Mouse (Mus musculus) midbrain, embryonic 10.5 days (tissue): ENCODE measurements around the gene Rhbg. TPM values are rescaled to one million over a fixed set of nuclear protein-coding genes. Genes with fewer than 3 reads are reported as not detected.
A peak's percentile ranks its signal among the peaks of the same experiment; 100 is the strongest.

Experiments
- DNase-seq: peaks from one replicate; pipeline ENCODE4 v3.0.0-alpha.2; 2017; ENCODE audit warnings: low spot score
- H3K27ac ChIP-seq: fragments of 300-500 bp; sonication (generic); replicated peaks from 2 replicates; pipeline ENCODE4 v1.5.1; 2016; ENCODE audit warnings: mild to moderate bottlenecking
- H3K27me3 ChIP-seq: fragments of 300-500 bp; sonication (generic); 2 replicates; pipeline ENCODE4 v1.6.1; 2016; ENCODE audit warnings: low read depth, mild to moderate bottlenecking; ENCODE audit not compliant: poor library complexity, severe bottlenecking
- H3K36me3 ChIP-seq: fragments of 300-500 bp; sonication (generic); 2 replicates; pipeline ENCODE4 v1.6.1; 2016; ENCODE audit warnings: mild to moderate bottlenecking, moderate library complexity
- H3K4me1 ChIP-seq: fragments of 300-500 bp; sonication (generic); 2 replicates; pipeline ENCODE4 v1.6.1; 2016
- H3K4me3 ChIP-seq: fragments of 300-500 bp; sonication (generic); 2 replicates; pipeline ENCODE4 v1.5.1; 2016; ENCODE audit warnings: mild to moderate bottlenecking, moderate library complexity
- H3K9me3 ChIP-seq: fragments of 300-500 bp; sonication (generic); replicated peaks from 2 replicates; pipeline ENCODE4 v1.6.1; 2016; ENCODE audit warnings: mild to moderate bottlenecking
- WGBS: fragments of 180-500 bp; shearing (Covaris S2); methylation state at CpG from one replicate; pipeline ENCODE4 v1.1.7; 2016; 5-methylcytosine and 5-hydroxymethylcytosine counted together
- polyA plus RNA-seq: library from polyadenylated mRNA; unstranded; fragments of >200 nt; fragmentation: Nextera tagmentation; extraction: Ambion mirVana; gene quantifications from 2 replicates; pipeline ENCODE4 v1.2.1, GENCODE M21; 2016

Rhbg gene
- polyA plus RNA-seq, 1 experiment from 2014 or later, result not detected

DNA sequence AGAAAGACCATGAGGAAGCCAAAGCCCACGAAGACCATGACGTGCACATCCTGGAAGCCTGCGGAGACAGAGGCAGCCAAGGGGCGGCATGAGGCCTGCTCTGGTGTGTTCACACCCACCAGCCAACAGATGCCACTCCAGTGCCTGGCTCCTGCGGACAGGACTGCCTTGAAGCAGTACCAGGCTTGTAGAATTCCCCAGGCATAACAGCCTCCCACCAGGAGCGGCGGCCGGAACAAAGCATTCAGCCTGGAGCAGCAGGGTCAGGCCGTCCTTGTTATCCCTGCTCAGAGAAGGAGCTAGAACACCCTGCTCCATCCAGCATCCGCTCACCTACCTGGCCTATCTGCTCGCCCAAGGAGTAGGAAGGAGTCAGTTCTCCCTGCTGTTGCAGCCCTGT lies 6.1 kb downstream of the Rhbg start:
- no peaks in the 10 kb centered on the region for H3K9me3 ChIP-seq
- H3K27ac ChIP-seq, result 0 out of 2 replicates have a peak overlapping the region, but pooled peaks have one; percentile 23
- H3K4me1 ChIP-seq, result peaks cover 5% of the 10 kb centered on the region; the same call in 1 of the 2 replicates
- WGBS, result 70% methylated on average over 11 of the region's 11 CpGs
- H3K4me3 ChIP-seq, result no peak overlapping the region
- DNase-seq, result no peak
- H3K36me3 ChIP-seq, result no peaks in the 10 kb centered on the region
- H3K27me3 ChIP-seq, result peaks cover 80% of the 10 kb centered on the region

DNA sequence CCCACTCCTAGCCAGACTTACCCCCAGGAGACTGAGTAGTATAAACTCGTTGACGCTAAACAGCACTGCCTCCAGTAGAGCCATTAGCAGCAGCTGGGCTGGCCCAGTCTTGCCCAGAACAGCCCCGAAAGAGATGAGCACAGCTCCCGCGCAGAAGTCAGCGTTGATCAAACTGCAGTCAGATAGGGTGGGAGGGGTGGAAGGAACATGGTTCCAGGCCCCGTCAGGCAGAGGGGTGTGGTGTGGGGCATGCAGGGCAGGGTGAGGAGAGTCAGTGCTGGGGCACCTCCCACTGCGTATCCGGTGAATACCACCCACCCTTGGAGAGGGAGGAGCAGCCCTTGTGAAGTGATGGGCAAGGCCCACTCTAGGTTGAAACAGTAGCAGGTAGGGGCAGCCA lies 6.8 kb downstream of the Rhbg start:
- Histone ChIP-seq H3K4me3 (no peak overlapping the region), H3K9me3 (no peaks in the 10 kb centered on the region), H3K27me3 (peaks cover 80% of the 10 kb centered on the region), H3K36me3 (no peaks in the 10 kb centered on the region), H3K4me1 (peaks cover 13% of the 10 kb centered on the region; the same call in 1 of the 2 replicates), H3K27ac (no peak overlapping the region)
- WGBS, result 75% methylated on average over 9 of the region's 9 CpGs
- no peak for DNase-seq

DNA sequence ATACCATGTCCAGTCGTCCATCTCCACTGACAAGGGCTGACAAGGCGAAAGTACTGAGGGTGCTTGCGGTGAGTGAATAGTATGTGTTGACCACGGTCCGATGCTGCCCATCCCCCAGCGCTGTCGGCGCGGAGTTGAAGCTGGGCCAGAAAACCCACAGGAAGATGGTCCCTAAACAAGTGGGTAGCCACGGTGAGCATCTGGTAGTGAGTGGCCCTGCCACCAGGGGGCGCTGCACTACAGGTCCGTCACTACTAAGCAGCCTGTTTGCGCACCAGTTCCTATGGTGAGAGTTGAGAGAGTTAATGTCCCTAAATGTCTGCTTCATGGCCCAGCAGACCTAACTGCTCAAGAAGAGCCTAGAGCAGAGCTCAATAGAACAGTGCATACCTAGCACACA lies 8.7 kb downstream of the Rhbg start:
- Histone ChIP-seq H3K9me3 (no peaks in the 10 kb centered on the region), H3K36me3 (no peaks in the 10 kb centered on the region), H3K4me3 (no peak overlapping the region), H3K27me3 (peaks cover 83% of the 10 kb centered on the region), H3K27ac (no peak overlapping the region), H3K4me1 (peaks cover 28% of the 10 kb centered on the region)
- DNase-seq, result peak; percentile 74
- 24% methylated on average over 13 of the region's 13 CpGs for whole genome bisulfite sequencing

DNA sequence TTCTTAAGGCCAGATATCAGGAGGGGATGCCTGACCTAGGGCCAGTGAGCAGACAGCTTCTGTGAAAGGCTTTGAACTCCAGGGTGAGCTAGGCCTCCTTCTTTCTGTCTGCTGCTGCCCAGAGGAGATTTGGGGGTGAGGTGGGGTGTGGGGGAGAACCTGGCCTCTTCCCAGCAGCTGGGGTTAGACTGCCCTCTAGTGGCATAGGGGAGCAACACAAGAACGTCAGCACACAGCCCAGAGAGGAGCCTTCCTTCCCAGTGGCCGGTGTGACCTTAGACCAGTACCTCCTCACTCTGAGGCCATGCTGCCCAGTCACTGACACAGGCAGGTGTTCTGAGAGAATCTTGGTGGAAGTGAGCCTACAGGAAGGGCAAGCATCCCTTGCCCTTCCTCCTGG lies 10.4 kb downstream of the Rhbg start:
- no peaks in the 10 kb centered on the region for H3K36me3 ChIP-seq
- peaks cover 100% of the 10 kb centered on the region for H3K27me3 ChIP-seq
- H3K4me3 ChIP-seq, result no peak overlapping the region
- H3K27ac ChIP-seq, result no peak overlapping the region
- 7% methylated on average over 2 of the region's 2 CpGs for WGBS
- peaks cover 42% of the 10 kb centered on the region for H3K4me1 ChIP-seq
- H3K9me3 ChIP-seq, result no peaks in the 10 kb centered on the region
- peak; percentile 69 for DNase-seq

DNA sequence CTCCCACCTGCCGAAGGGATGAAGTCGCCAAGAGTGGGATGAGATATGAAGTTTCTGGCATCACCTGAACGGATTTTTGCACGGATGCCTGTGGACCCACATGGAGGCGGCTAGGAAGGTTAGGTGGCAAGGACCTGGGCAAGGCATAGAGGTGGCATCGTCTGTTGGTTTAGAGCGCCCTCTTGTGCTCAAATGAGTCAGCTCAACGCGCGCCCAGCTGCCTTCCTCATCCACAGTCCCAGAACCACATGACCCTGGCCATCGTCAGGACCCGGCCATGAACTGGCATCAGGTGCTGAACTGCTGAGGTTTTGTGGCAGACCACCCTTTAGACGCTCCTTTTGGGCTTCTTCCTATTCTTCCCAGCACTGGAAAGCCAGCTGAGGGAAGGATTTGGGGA lies 12.0 kb downstream of the Rhbg start:
- Histone ChIP-seq H3K4me1 (peaks cover 53% of the 10 kb centered on the region), H3K36me3 (no peaks in the 10 kb centered on the region), H3K27me3 (peaks cover 100% of the 10 kb centered on the region), H3K4me3 (no peak overlapping the region), H3K9me3 (no peaks in the 10 kb centered on the region), H3K27ac (no peak overlapping the region)
- 2% methylated on average over 13 of the region's 13 CpGs for WGBS
- DNase-seq, result peak; percentile 81

DNA sequence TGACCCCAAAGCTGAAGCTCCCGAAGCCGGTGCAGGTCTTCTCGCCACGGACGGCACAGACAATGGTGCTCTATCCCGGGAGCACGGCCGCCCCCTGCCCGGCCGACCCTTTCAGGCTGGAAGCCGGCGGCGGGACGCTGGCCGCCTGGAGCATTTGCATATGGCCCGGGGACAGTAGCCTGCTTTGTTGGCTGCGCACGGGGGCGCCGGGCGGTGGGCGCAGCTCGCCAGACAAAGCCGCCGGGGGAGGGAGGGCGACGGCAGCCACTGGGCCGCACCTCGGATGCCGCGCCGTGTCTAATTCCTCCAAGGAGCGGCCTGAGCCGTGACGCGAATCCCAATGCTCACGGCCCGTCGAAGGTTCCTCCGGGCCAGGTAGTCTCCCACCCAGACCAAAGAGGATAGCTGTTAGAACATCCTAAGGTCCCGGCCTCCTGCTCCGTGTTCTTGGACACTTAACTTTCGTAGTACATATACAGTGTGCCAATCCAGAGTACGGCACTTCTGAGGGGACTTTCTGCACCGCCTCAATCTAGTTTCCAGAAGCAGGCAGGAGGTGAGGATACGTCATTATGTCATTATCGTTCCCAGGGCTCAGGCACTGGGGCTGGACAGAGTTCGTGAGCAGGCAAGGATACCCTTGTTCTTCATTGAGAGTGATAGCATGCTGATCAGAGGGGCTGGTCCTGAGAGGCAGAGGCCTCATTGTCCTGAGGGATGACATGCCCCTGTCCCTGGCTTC lies 13.3 kb downstream of the Rhbg start:
- peak; percentile 59 for DNase-seq
- H3K27me3 ChIP-seq, result peaks cover 100% of the 10 kb centered on the region

DNA sequence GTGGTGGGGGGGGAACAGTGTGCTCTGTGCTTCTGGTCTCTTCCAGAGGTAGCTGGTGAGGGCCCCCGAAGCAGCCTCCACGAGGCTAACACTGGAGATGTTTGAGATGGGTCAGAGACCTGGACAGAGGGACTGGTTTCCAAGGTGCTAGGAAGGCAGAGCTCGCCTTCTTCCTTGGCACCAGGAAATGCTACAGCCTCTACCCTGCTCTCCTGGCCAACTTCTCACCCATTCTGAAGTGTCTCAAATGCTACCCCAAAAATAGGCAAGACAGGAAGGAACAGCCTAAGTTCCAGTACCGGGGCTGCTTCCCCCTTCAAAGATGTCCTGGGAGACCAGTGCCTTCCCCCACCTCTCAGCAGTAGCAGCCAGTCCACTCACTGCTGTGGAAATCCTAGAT lies 15.1 kb downstream of the Rhbg start:
- DNase-seq, result no peak
- Histone ChIP-seq H3K36me3 (no peaks in the 10 kb centered on the region), H3K9me3 (no peaks in the 10 kb centered on the region), H3K27ac (no peak overlapping the region), H3K4me3 (no peak overlapping the region), H3K4me1 (peaks cover 80% of the 10 kb centered on the region), H3K27me3 (peaks cover 100% of the 10 kb centered on the region)
- WGBS, result 59% methylated on average over 4 of the region's 4 CpGs

More for the DNA sequence above, 13.3 kb downstream of the Rhbg start:
- no peaks in the 10 kb centered on the region for H3K36me3 ChIP-seq
- H3K27ac ChIP-seq, result peak overlapping the region; percentile 69; the same call in 1 of the 2 replicates
- H3K4me1 ChIP-seq, result peaks cover 66% of the 10 kb centered on the region
- H3K9me3 ChIP-seq, result no peaks in the 10 kb centered on the region
- peak overlapping the region; percentile 43 for H3K4me3 ChIP-seq
- 2% methylated on average over 48 of the region's 48 CpGs for WGBS

DNA sequence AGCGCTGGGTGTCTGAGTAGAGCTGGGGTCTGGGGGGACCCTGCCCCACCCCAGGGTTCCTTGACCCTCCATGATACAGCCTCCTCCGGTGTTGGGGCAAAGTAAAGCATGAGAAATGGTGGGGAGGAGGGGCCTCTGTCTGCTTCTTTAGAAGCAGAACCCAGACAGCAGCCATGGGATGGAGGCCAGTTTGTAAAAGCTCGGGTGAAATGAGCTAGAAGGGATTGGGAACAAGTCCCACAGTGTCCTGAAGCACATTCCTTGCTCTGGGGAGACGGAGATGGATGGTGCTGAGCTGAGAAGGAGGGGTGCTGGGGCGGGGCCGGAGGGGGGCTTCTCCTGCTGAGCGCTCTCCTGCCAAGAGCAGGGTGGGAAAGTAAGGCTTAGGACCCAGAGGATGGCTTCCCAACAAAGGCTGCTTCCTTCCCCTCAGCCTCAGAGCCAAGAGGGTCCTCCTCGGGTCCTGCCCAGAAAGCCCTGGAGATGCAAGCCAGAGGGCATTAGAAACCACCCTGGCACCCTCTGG lies 15.6 kb downstream of the Rhbg start:
- DNase-seq, result no peak
- peaks cover 100% of the 10 kb centered on the region for H3K27me3 ChIP-seq
- 22% methylated on average over 8 of the region's 8 CpGs for WGBS
- H3K27ac ChIP-seq, result peak overlapping the region; percentile 33; the same call in 1 of the 2 replicates
- no peak overlapping the region for H3K4me3 ChIP-seq
- no peaks in the 10 kb centered on the region for H3K9me3 ChIP-seq
- H3K4me1 ChIP-seq, result peaks cover 82% of the 10 kb centered on the region
- no peaks in the 10 kb centered on the region for H3K36me3 ChIP-seq

DNA sequence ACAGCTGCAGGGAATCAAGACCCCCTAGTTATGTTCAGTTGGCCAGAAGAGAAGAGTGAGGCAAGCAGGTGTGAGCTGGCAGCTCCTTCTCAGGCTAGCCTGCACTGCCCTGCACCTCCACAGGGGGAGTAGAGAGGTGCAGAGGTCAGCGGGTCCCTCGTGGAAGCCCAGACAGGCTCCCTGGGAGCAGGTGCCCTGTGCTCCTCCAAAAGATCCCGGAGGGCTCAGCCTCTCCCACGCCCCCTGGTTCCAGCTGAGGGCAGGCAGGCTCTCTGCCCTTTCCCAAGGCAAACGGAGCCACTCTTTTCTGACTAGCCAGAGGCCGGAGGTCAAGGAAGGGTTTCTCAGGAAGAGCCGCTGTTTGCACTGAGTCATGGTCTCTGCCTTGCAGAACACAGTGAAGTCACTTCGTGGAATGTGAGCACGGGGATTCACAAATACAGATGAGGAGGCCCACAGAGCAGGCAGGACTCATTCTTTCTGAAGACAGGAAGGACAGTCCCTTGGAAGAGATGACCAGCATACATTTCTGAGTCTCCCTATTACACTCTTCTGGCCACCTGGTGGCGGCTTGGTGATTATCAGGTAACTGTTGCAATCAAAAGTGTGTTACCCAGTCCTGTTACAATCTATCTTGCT lies 16.8 kb downstream of the Rhbg start:
- peak; percentile 64 for DNase-seq
- Histone ChIP-seq H3K27me3 (peaks cover 100% of the 10 kb centered on the region), H3K4me3 (0 out of 2 replicates have a peak overlapping the region, but pooled peaks have one; percentile 12), H3K4me1 (peaks cover 86% of the 10 kb centered on the region), H3K36me3 (no peaks in the 10 kb centered on the region), H3K9me3 (no peaks in the 10 kb centered on the region), H3K27ac (peak overlapping the region; percentile 55; the same call in 1 of the 2 replicates)
- 5% methylated on average over 10 of the region's 10 CpGs for WGBS

DNA sequence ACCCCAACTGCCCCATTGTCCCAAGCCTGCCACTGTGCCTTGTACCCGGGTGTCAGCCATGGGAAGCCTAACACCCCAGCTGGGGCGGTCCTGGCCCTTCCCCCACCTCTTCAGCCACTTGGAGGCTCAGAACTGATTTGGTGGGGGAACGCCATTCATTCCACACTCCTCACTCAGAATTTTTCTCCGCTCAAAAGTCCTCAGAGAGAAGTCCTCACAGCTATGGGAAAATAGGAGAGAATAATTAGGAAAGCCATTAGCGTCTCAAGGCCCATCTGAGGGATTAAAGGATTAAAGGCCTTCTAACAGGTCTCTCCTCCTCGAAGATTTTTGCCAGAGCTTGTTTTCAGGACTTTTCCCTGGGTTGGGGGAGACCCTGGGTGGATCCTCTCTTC lies 17.4 kb downstream of the Rhbg start:
- Histone ChIP-seq H3K36me3 (no peaks in the 10 kb centered on the region), H3K4me1 (peaks cover 87% of the 10 kb centered on the region), H3K27me3 (peaks cover 100% of the 10 kb centered on the region), H3K4me3 (no peak overlapping the region), H3K9me3 (no peaks in the 10 kb centered on the region), H3K27ac (peak overlapping the region; percentile 55)
- 7% methylated on average over 6 of the region's 6 CpGs for WGBS
- DNase-seq, result no peak

DNA sequence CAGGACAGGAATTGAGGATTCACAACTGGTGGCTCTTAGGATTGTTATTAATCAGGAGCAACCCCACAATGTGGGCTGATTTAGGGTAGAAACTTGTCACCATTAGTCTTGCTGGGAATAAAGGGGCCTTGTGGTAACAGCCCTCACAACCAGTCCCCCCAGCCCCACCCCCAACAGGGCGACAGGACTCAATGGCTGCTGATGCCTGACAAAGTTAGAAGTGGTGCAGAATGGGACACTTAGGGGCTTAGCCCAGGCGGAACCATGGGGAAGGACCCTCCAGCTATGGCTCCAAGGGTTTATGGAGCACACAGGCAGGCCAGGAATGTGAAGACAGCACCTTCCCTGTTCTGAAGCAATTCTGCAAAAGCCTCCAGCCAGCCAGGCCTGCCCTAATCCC lies 18.9 kb downstream of the Rhbg start:
- H3K27me3 ChIP-seq, result peaks cover 100% of the 10 kb centered on the region
- 16% methylated on average over 2 of the region's 2 CpGs for WGBS
- no peaks in the 10 kb centered on the region for H3K9me3 ChIP-seq
- no peaks in the 10 kb centered on the region for H3K36me3 ChIP-seq
- no peak overlapping the region for H3K27ac ChIP-seq
- no peak for DNase-seq
- no peak overlapping the region for H3K4me3 ChIP-seq
- peaks cover 89% of the 10 kb centered on the region for H3K4me1 ChIP-seq

DNA sequence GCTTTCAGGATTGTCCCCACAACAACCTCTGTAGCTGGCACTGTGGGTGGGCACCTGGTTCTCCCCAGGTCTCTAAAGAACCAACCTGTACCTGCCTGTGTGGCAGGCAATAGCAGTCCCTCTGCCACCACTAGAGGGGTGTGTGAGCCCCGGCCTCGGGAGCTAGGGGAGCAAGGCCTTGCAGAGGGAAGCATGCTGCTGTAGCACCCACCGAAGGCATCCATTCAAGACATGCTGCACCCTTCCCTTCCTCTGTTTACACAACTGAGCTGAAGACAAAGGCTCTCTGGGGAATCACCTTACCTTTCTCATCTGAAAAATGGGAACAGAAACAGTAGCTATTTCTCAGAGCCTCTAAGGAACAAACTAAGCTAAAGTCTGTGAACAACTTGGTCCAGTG lies 19.3 kb downstream of the Rhbg start:
- H3K9me3 ChIP-seq, result no peaks in the 10 kb centered on the region
- 11% methylated on average over 3 of the region's 3 CpGs for WGBS
- no peak overlapping the region for H3K27ac ChIP-seq
- H3K4me1 ChIP-seq, result peaks cover 87% of the 10 kb centered on the region
- DNase-seq, result no peak
- peaks cover 100% of the 10 kb centered on the region for H3K27me3 ChIP-seq
- no peaks in the 10 kb centered on the region for H3K36me3 ChIP-seq
- no peak overlapping the region for H3K4me3 ChIP-seq

DNA sequence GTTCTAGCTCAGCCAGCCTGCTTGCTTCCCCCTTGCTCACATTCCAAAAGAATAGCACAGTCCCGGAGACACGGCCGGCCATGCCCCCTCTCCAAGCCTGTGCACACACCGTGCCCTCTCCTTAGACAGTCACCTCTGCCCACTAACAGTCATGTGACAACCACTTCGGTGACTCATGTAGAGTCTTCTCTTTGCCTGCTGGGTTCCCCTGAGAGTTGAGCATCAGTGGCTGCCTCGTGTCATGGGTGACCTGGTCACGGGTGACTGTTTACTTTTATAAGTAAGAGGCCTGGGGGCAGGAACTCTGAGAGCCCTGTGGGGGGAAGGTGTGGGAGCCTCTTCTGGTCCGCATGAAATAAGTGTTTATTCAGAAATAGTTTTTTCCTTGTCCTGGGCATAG lies 20.5 kb downstream of the Rhbg start:
- Histone ChIP-seq H3K9me3 (no peaks in the 10 kb centered on the region), H3K27me3 (peaks cover 100% of the 10 kb centered on the region), H3K36me3 (no peaks in the 10 kb centered on the region), H3K4me1 (peaks cover 78% of the 10 kb centered on the region), H3K27ac (no peak overlapping the region), H3K4me3 (no peak overlapping the region)
- WGBS, result 53% methylated on average over 8 of the region's 8 CpGs
- DNase-seq, result no peak
